Mouse (Mus musculus): ENCODE data around the gene Ncam1. TPM values are rescaled to one million over a fixed set of nuclear protein-coding genes. Genes with fewer than 3 reads are reported as not detected.

The Ncam1 gene
- total and polyA plus RNA-seq, 2 experiments from 2014 or later, result 517 to 524 TPM

GRCm38 (mm10) chr9:49630336-49630735 lies 168.4 kb downstream of the Ncam1 start:
- no peaks in the 10 kb centered on the region for H3K36me3 ChIP-seq (ENCODE audit: insufficient read depth)
- 36% methylated on average over 2 of the region's 2 CpGs for WGBS
- H3K27me3 ChIP-seq (ENCODE audit: insufficient read depth, low read length), result no peaks in the 10 kb centered on the region
- H3K4me3 ChIP-seq (ENCODE audit: low read depth, low read length), result no peak overlapping the region
- no peaks in the 10 kb centered on the region; the same call in 1 of the 2 replicates for H3K4me1 ChIP-seq (ENCODE audit: insufficient read depth)
- no peak overlapping the region; the same call in 1 of the 2 replicates for H3K27ac ChIP-seq (ENCODE audit: low read depth, low read length)
- H3K9ac ChIP-seq, result no peak overlapping the region
- DNase-seq, result no peak
- no peak for TF ChIP-seq CTCF (IDR thresholded peaks at IDR 0.05; ENCODE audit: low read depth)
- ATAC-seq, result no peak
- no peaks in the 10 kb centered on the region for H3K9me3 ChIP-seq (ENCODE audit: low read length)
- no peak overlapping the region for H3K4me2 ChIP-seq (ENCODE audit: low read depth)

- Histone ChIP-seq H3K9me3 (ENCODE audit: low read length) (no peaks in the 10 kb centered on the region), H3K9ac (no peak overlapping the region), H3K27ac (ENCODE audit: low read depth, low read length) (peak overlapping the region; percentile 78; the same call in 1 of the 2 replicates), H3K27me3 (ENCODE audit: insufficient read depth, low read length) (no peaks in the 10 kb centered on the region), H3K4me2 (ENCODE audit: low read depth) (no peak overlapping the region), H3K4me1 (ENCODE audit: insufficient read depth) (peaks cover 22% of the 10 kb centered on the region), H3K36me3 (ENCODE audit: insufficient read depth) (no peaks in the 10 kb centered on the region), H3K4me3 (ENCODE audit: low read depth, low read length) (no peak overlapping the region)
- no peak for ATAC-seq
- 56% methylated on average over 6 of the region's 6 CpGs for WGBS
- no peak for TF ChIP-seq CTCF (IDR thresholded peaks at IDR 0.05; ENCODE audit: low read depth)
- no peak for DNase-seq
These were observed 173.8 kb downstream of the Ncam1 start for GRCm38 (mm10) chr9:49624910-49625309.

DNA sequence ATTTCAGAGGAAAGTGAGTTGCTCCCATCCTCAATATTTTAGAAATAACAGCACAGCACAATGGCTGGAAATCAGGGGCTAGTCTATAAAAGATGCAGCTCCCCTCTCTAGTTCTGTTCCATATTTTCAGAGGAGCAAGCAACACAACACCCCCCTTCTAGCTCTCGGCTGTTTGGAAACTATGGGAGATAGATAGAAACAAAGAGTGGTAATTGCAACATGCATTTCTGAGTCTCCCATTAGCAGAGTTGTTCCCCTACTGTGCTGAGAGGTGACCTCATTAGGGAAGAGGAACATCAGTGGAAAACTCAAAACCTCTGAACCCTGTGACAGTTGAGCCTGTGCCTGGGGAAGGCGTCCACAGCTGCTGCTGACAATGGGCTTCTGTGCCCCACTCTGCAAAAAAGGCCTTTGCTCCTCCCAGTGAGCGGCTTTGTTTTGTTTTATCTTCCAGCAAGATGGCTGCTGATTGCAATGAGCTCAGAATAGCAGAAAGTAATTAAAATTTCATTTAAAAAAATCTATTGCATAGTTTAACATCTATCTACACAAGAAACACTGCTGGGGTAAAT lies 174.7 kb downstream of the Ncam1 start:
- H3K36me3 ChIP-seq (ENCODE audit: insufficient read depth), result no peaks in the 10 kb centered on the region
- no peaks in the 10 kb centered on the region for H3K9me3 ChIP-seq (ENCODE audit: low read length)
- no peak overlapping the region for H3K4me3 ChIP-seq (ENCODE audit: low read depth, low read length)
- peak; percentile 63 for DNase-seq
- peaks cover 22% of the 10 kb centered on the region for H3K4me1 ChIP-seq (ENCODE audit: insufficient read depth)
- H3K4me2 ChIP-seq (ENCODE audit: low read depth), result no peak overlapping the region
- peak overlapping the region; percentile 78 for H3K27ac ChIP-seq (ENCODE audit: low read depth, low read length)
- TF ChIP-seq CTCF (IDR thresholded peaks at IDR 0.05; ENCODE audit: low read depth), result no peak
- no peaks in the 10 kb centered on the region for H3K27me3 ChIP-seq (ENCODE audit: insufficient read depth, low read length)
- no peak overlapping the region for H3K9ac ChIP-seq
- ATAC-seq, result peak; percentile 70
- WGBS, result 11% methylated on average over 3 of the region's 3 CpGs

DNA sequence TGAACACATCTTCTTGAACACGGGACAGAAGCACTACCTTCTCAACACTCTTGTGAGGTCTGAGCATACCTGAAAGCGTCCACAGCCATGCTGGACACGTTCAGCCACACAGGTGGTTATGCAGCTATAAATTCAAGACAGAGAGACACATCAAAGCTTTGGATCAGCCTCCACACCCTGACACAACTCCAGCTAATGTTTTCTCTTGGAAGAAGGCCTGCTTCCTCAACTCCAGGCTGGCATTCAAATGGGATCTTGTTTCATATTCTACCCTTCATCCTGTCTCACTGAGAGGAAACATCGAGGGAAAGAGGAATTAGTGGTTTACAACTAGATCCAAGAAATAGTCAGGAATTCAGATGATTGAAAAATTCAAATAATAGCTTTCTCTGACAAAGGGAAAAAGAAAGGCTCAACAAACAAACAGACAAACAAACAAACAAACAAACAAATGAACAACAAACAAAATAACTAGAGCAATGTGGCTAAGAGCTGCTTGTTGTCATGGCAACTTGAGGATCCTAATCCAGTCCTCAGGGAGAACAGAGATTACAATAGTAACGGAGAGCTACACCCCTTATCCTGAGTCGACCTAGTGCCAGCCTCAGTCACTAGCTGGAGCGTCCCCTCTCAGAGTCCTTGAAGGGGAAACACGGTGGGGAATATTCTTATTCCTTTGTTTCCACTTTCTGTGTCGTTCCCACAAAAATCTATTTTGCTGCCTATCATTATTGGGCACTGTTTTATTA lies 175.6 kb downstream of the Ncam1 start:
- no peak overlapping the region for H3K4me3 ChIP-seq (ENCODE audit: low read depth, low read length)
- H3K9ac ChIP-seq, result no peak overlapping the region
- no peak overlapping the region for H3K4me2 ChIP-seq (ENCODE audit: low read depth)
- peak; percentile 58 for DNase-seq
- H3K4me1 ChIP-seq (ENCODE audit: insufficient read depth), result peaks cover 26% of the 10 kb centered on the region
- H3K9me3 ChIP-seq (ENCODE audit: low read length), result no peaks in the 10 kb centered on the region
- H3K27ac ChIP-seq (ENCODE audit: low read depth, low read length), result peak overlapping the region; percentile 78
- no peaks in the 10 kb centered on the region for H3K27me3 ChIP-seq (ENCODE audit: insufficient read depth, low read length)
- H3K36me3 ChIP-seq (ENCODE audit: insufficient read depth), result no peaks in the 10 kb centered on the region
- ATAC-seq, result peak; percentile 26; the same call in 1 of the 2 replicates
- 28% methylated on average over 9 of the region's 9 CpGs for WGBS
- no peak for TF ChIP-seq CTCF (IDR thresholded peaks at IDR 0.05; ENCODE audit: low read depth)

DNA sequence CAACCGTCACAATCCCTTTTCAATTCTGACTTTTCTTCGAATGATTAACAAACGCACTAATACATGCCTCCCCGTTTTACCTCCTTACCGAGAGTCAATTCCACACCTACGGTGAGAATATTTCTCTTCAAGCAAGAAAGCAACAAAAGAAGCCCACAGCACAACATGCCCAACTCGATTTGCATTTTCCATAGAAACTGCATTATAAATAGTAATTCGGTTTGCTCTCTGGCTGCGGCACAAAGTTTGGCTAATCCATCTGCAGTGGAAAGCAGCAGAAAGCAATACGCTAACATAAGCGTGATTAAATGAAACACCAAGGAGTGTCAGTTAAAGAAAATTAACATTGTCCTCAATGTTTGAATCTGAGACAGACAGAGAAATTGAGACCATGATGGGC lies 177.0 kb downstream of the Ncam1 start:
- Histone ChIP-seq H3K27ac (ENCODE audit: low read depth, low read length) (peak overlapping the region; percentile 78), H3K27me3 (ENCODE audit: insufficient read depth, low read length) (no peaks in the 10 kb centered on the region)

GRCm38 (mm10) chr9:49618699-49619392 lies 179.9 kb downstream of the Ncam1 start:
- peak; percentile 84 for DNase-seq
- TF ChIP-seq CTCF (IDR thresholded peaks at IDR 0.05; ENCODE audit: low read depth), result no peak
- no peak overlapping the region for H3K4me2 ChIP-seq (ENCODE audit: low read depth)
- peak overlapping the region; percentile 76 for H3K27ac ChIP-seq (ENCODE audit: low read depth, low read length)
- no peak overlapping the region for H3K9ac ChIP-seq
- no peaks in the 10 kb centered on the region for H3K27me3 ChIP-seq (ENCODE audit: insufficient read depth, low read length)
- ATAC-seq, result peak; percentile 79
- WGBS, result 56% methylated on average over 9 of the region's 9 CpGs
- H3K9me3 ChIP-seq (ENCODE audit: low read length), result no peaks in the 10 kb centered on the region
- H3K36me3 ChIP-seq (ENCODE audit: insufficient read depth), result peaks cover 4% of the 10 kb centered on the region; the same call in 1 of the 2 replicates
- no peak overlapping the region for H3K4me3 ChIP-seq (ENCODE audit: low read depth, low read length)
- peaks cover 36% of the 10 kb centered on the region for H3K4me1 ChIP-seq (ENCODE audit: insufficient read depth)

More for the DNA sequence above, 177.0 kb downstream of the Ncam1 start:
- no peak overlapping the region for H3K4me2 ChIP-seq (ENCODE audit: low read depth)
- H3K4me3 ChIP-seq (ENCODE audit: low read depth, low read length), result no peak overlapping the region
- no peak for TF ChIP-seq CTCF (IDR thresholded peaks at IDR 0.05; ENCODE audit: low read depth)
- H3K9me3 ChIP-seq (ENCODE audit: low read length), result no peaks in the 10 kb centered on the region
- 32% methylated on average over 11 of the region's 11 CpGs for WGBS
- DNase-seq (peak; percentile 76), ATAC-seq (no peak)
- peaks cover 32% of the 10 kb centered on the region for H3K4me1 ChIP-seq (ENCODE audit: insufficient read depth)
- H3K36me3 ChIP-seq (ENCODE audit: insufficient read depth), result no peaks in the 10 kb centered on the region
- H3K9ac ChIP-seq, result no peak overlapping the region
